Mouse (Mus musculus): Measurements from ENCODE around the gene Egfl8.
A peak's percentile ranks its signal among the peaks of the same experiment; 100 is the strongest.

Egfl8 gene

DNA sequence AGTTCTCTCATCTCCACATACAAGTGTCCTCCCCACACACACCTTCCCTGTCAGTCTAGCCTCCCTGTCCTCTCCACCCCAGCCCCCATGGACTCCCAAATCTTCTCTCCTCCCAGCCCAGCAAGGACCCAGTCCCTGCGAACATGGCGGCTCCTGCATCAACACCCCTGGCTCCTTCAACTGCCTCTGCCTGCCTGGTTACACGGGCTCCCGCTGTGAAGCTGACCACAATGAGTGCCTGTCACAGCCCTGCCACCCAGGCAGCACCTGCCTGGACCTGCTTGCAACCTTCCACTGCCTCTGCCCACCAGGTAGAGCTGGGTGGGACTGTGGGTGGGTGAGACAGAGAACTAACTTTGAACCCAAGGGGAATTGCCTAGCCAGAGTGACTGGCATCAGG, 45.9 kb downstream of the Egfl8 start:
- no peak for DNase-seq

- no peak for DNase-seq
These were observed 47.4 kb downstream of the Egfl8 start for GRCm38 (mm10) chr17:34568421-34568820.

- peak; percentile 30 for DNase-seq
These were observed 48.5 kb downstream of the Egfl8 start for GRCm38 (mm10) chr17:34567311-34567710.

DNA sequence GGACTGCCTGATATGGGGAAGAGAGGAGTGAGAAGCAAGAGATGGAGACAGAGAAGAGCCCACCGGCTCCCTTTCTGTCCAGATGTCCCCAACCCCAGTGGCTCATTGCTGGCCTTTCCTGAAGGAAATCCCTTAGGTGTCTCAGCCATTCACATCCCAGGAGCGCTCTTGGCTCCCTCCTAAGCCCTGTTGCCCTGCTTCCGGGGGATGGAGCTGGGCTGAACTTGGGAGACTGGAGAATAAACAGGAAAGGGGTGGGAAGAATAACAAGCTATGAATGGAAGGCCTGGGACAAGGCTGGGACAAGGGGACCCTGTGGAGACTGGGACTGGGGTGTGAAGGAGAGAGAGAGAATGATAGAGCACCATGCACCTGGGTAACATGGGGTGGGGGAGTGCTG, 51.0 kb downstream of the Egfl8 start:
- DNase-seq = peak; percentile 74

- peak; percentile 75 for DNase-seq
These were observed 51.8 kb downstream of the Egfl8 start, which contains the start of gene Notch4 for GRCm38 (mm10) chr17:34564003-34564421. TSS of gene Notch4 (plus strand) at chr17:34564268.

- no peak for DNase-seq
These were observed 52.4 kb downstream of the Egfl8 start for GRCm38 (mm10) chr17:34563354-34563753.
